Comparison of ENCODE assay signal across 8 mouse cellular contexts in the genomic region with DNA sequence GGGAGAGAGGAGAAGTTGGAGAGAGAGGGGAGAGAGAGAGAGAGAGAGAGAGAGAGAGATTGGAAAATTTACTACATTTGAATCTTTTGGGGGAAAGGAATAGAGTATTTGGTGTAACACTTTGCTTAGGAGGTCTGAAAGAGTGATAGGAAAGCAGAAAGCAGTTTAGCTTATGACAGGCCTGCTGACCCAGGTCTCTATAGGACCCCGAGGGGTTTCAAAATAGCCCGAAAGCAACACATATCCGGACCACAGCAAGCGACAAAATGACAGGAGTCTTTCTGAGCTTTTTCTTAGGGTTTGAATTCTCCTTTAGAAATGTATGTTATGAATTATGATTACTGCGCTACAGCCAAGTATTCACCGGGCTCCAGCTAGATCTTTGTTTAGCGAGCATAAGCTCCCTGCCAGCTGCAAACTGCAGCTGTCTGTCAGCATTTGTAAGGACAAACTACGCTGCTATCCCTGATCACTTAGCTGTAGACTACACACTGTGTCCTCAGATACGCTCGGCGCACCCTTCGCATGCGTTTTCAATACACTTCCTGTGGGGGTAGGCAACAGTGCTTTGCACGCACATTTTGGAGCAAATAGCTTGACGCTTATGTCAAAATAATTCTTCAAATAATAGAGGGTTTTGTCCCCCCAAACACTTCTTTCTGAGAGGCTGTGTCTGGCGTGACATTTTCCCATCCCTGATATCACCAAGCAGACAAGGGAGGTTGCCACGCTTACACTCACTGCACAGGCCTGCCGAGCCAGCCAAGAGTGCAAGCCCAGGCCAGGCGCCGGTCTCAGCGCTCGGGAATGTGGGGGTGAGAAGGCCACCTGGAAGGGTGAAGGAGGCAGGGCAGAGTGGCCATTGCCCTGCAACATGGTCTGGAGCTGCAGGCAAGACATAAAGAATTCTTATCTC.
DNase-seq lines count a peak whose midpoint lies in the region; ATAC-seq lines count a peak whose summit lies in the region.

No protein-coding gene starts in this region.

- 0 out of 2 replicates have a peak, but pooled peaks have one; percentile 31 for ATAC-seq in cerebellum, adult (ENCODE audit: insufficient number of reproducible peaks, low FRiP score, low TSS enrichment)
- ATAC-seq in embryonic facial prominence, embryonic 13.5 days (ENCODE audit: insufficient number of reproducible peaks, insufficient read depth, low FRiP score, low TSS enrichment, low read depth), result no peak
- no peak for ATAC-seq in heart, embryonic 13.5 days (ENCODE audit: extremely low read depth, insufficient number of reproducible peaks, low FRiP score, low TSS enrichment)
- ATAC-seq in kidney, embryonic 16.5 days (ENCODE audit: low FRiP score, low TSS enrichment), result peak; percentile 91
- 0 out of 2 replicates have a peak, but pooled peaks have one; percentile 19 for ATAC-seq in liver, embryonic 16.5 days (ENCODE audit: low read depth)

- peak overlapping the region; percentile 81 for H3K27ac ChIP-seq in embryonic facial prominence, embryonic 13.5 days
- peak overlapping the region; percentile 71 for H3K27ac ChIP-seq in heart, embryonic 13.5 days (replicated peaks)
- peak overlapping the region; percentile 80 for H3K27ac ChIP-seq in kidney, embryonic 16.5 days (ENCODE audit: low read length)
- H3K27ac ChIP-seq in liver, embryonic 16.5 days (ENCODE audit: low read length), result no peak overlapping the region

- no peak for DNase-seq in cerebellum, adult 11-12 months
- peak; percentile 25 for DNase-seq in ovary, postnatal 14 days (ENCODE audit: low spot score)
- no peak for DNase-seq in adipocyte (ENCODE audit: low spot score)

- peaks cover 21% of the 10 kb centered on the region for H3K4me1 ChIP-seq in embryonic facial prominence, embryonic 13.5 days
- peaks cover 13% of the 10 kb centered on the region for H3K4me1 ChIP-seq in heart, embryonic 13.5 days
- peaks cover 10% of the 10 kb centered on the region; the same call in 1 of the 2 replicates for H3K4me1 ChIP-seq in kidney, embryonic 16.5 days (ENCODE audit: insufficient read depth, low read length)
- no peaks in the 10 kb centered on the region for H3K4me1 ChIP-seq in liver, embryonic 16.5 days (ENCODE audit: control insufficient read depth, low read depth, low read length)

- H3K4me3 ChIP-seq in embryonic facial prominence, embryonic 13.5 days, result no peak overlapping the region
- H3K4me3 ChIP-seq in heart, embryonic 13.5 days, result no peak overlapping the region
- H3K4me3 ChIP-seq in kidney, embryonic 16.5 days (ENCODE audit: low read length), result no peak overlapping the region
- H3K4me3 ChIP-seq in liver, embryonic 16.5 days (ENCODE audit: low read depth, low read length), result no peak overlapping the region

- no peaks in the 10 kb centered on the region for H3K36me3 ChIP-seq in embryonic facial prominence, embryonic 13.5 days
- no peaks in the 10 kb centered on the region for H3K36me3 ChIP-seq in heart, embryonic 13.5 days
- H3K36me3 ChIP-seq in kidney, embryonic 16.5 days (ENCODE audit: insufficient read depth, low read length), result no peaks in the 10 kb centered on the region
- H3K36me3 ChIP-seq in liver, embryonic 16.5 days (ENCODE audit: control insufficient read depth, insufficient read depth), result no peaks in the 10 kb centered on the region

- no peaks in the 10 kb centered on the region for H3K9me3 ChIP-seq in embryonic facial prominence, embryonic 13.5 days
- no peaks in the 10 kb centered on the region for H3K9me3 ChIP-seq in heart, embryonic 13.5 days
- no peaks in the 10 kb centered on the region for H3K9me3 ChIP-seq in kidney, embryonic 16.5 days (ENCODE audit: low read length)
- H3K9me3 ChIP-seq in liver, embryonic 16.5 days (replicated peaks; ENCODE audit: control insufficient read depth, low read length), result no peaks in the 10 kb centered on the region

- 22% methylated on average over 22 of the region's 22 CpGs for WGBS in embryonic facial prominence, embryonic 13.5 days
- 46% methylated on average over 22 of the region's 22 CpGs for WGBS in heart, embryonic 13.5 days
- 52% methylated on average over 22 of the region's 22 CpGs for WGBS in kidney, embryonic 16.5 days
- 69% methylated on average over 22 of the region's 22 CpGs for WGBS in liver, embryonic 16.5 days (ENCODE audit: insufficient replicate concordance)

- no peaks in the 10 kb centered on the region for H3K27me3 ChIP-seq in embryonic facial prominence, embryonic 13.5 days
- no peaks in the 10 kb centered on the region for H3K27me3 ChIP-seq in heart, embryonic 13.5 days (replicated peaks)
- H3K27me3 ChIP-seq in kidney, embryonic 16.5 days (ENCODE audit: insufficient read depth, low read length), result no peaks in the 10 kb centered on the region
- H3K27me3 ChIP-seq in liver, embryonic 16.5 days (ENCODE audit: control insufficient read depth, insufficient read depth, low read depth, low read length), result no peaks in the 10 kb centered on the region

- H3K9ac ChIP-seq in embryonic facial prominence, embryonic 13.5 days, result peak overlapping the region; percentile 36; the same call in 1 of the 2 replicates
- no peak overlapping the region for H3K9ac ChIP-seq in heart, embryonic 13.5 days
- H3K9ac ChIP-seq in kidney, embryonic 16.5 days (replicated peaks; ENCODE audit: low read length), result no peak overlapping the region
- no peak overlapping the region for H3K9ac ChIP-seq in liver, embryonic 16.5 days (ENCODE audit: low read depth, low read length)

- peak overlapping the region; percentile 45 for H3K4me2 ChIP-seq in embryonic facial prominence, embryonic 13.5 days
- H3K4me2 ChIP-seq in heart, embryonic 13.5 days, result peak overlapping the region; percentile 44
- H3K4me2 ChIP-seq in kidney, embryonic 16.5 days (replicated peaks; ENCODE audit: low read depth, low read length), result no peak overlapping the region
- no peak overlapping the region for H3K4me2 ChIP-seq in liver, embryonic 16.5 days (ENCODE audit: low read depth, low read length)

Comparison
In these comparisons a context has a peak if more than half of its experiments do, and no peak if none do; other contexts are left out.
1. ATAC-seq: peak in cerebellum, adult (single experiment), kidney, embryonic 16.5 days (single experiment) and liver, embryonic 16.5 days (single experiment); none in embryonic facial prominence, embryonic 13.5 days (single experiment) and heart, embryonic 13.5 days (single experiment).
2. H3K4me2 ChIP-seq: peak in embryonic facial prominence, embryonic 13.5 days (single experiment) and heart, embryonic 13.5 days (single experiment); none in kidney, embryonic 16.5 days (single experiment) and liver, embryonic 16.5 days (single experiment).